Mouse (Mus musculus) heart, embryonic 13.5 days (tissue): Measurements from ENCODE around the gene Rtbdn. TPM values are rescaled to one million over a fixed set of nuclear protein-coding genes. Genes with fewer than 3 reads are reported as not detected.
A peak's percentile ranks its signal among the peaks of the same experiment; 100 is the strongest.

Source experiments
- ATAC-seq: fragments of 200-750 bp; cut with Nextera tagmentation; 2 replicates; pipeline ENCODE4 v1.8.0; 2017; ENCODE audit warnings: moderate TSS enrichment; ENCODE audit not compliant: insufficient number of reproducible peaks, low FRiP score, low TSS enrichment; ENCODE audit errors: extremely low read depth
- H3K27ac ChIP-seq: fragments of 300-500 bp; sonication (generic); replicated peaks from 2 replicates; pipeline ENCODE4 v1.5.1; 2015; ENCODE audit warnings: moderate library complexity, mild to moderate bottlenecking, inconsistent platforms
- H3K27me3 ChIP-seq: fragments of 300-500 bp; sonication (generic); replicated peaks from 2 replicates; pipeline ENCODE4 v1.6.1; 2015; ENCODE audit warnings: mild to moderate bottlenecking, inconsistent platforms
- H3K36me3 ChIP-seq: fragments of 300-500 bp; sonication (generic); 2 replicates; pipeline ENCODE4 v1.6.1; 2015; ENCODE audit warnings: mild to moderate bottlenecking, inconsistent platforms
- H3K4me1 ChIP-seq: fragments of 300-500 bp; sonication (generic); 2 replicates; pipeline ENCODE4 v1.6.1; 2015; ENCODE audit warnings: inconsistent platforms
- H3K4me2 ChIP-seq: fragments of 300-500 bp; sonication (generic); 2 replicates; pipeline ENCODE4 v1.6.1; 2015; ENCODE audit warnings: inconsistent platforms, mild to moderate bottlenecking, moderate library complexity
- H3K4me3 ChIP-seq: fragments of 300-500 bp; sonication (generic); 2 replicates; pipeline ENCODE4 v1.5.1; 2015; ENCODE audit warnings: moderate library complexity, mild to moderate bottlenecking, inconsistent platforms
- H3K9ac ChIP-seq: fragments of 300-500 bp; sonication (generic); 2 replicates; pipeline ENCODE4 v1.6.1; 2015; ENCODE audit warnings: inconsistent platforms, mild to moderate bottlenecking, moderate library complexity
- H3K9me3 ChIP-seq: fragments of 300-500 bp; sonication (generic); 2 replicates; pipeline ENCODE4 v1.6.1; 2016; ENCODE audit warnings: inconsistent platforms
- WGBS: fragments of 180-500 bp; shearing (Covaris S2); methylation state at CpG from one replicate; pipeline ENCODE4 v1.1.7; 2015; ENCODE audit warnings: mixed read lengths; 5-methylcytosine and 5-hydroxymethylcytosine counted together
- polyA plus RNA-seq: library from polyadenylated mRNA; unstranded; fragments of >200 nt; fragmentation: Nextera tagmentation; extraction: Ambion mirVana; gene quantifications from 2 replicates; pipeline ENCODE4 v1.2.1, GENCODE M21; 2015

Rtbdn gene
- polyA plus RNA-seq, 1 experiment from 2014 or later, result 0.17 TPM

DNA sequence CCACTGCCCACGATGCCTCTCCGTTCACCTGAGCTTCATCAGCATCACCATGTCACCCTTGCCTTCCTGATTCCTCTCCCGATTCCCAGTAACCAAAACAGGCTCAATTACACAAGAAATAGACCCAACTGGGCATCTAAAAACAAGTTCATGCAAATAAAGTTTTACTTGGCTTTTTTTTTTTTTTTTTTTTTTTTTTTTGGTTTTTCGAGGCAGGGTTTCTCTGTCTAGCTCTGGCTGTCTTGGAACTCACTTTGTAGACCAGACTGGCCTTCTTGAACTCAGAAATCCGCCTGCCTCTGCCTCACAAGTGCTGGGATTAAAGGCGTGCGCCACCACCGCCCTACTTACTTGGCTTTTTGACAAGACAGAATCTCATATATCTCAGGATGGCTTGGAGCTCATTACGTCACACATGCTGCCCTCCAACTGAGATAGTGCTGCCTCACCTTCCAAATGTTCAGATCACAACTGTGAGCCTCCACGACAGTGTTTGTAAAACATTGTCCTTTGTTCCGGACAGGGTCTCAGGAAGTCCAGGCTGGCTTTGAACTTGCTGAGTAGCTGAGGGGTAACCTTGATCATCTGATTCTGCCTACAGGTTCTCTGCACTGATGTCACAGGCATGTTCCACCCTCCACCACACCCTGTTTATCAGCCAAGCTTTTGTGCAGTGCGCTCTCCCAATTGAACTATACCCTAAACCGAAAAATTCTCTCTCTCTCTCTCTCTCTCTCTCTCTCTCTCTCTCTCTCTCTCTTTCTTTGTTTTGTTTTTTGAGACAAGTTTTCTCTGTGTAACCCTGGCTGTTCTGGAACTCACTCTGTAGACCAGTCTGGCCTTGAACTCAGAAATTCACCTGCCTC, 8.9 kb upstream of the Rtbdn start:
- ATAC-seq, result no peak

DNA sequence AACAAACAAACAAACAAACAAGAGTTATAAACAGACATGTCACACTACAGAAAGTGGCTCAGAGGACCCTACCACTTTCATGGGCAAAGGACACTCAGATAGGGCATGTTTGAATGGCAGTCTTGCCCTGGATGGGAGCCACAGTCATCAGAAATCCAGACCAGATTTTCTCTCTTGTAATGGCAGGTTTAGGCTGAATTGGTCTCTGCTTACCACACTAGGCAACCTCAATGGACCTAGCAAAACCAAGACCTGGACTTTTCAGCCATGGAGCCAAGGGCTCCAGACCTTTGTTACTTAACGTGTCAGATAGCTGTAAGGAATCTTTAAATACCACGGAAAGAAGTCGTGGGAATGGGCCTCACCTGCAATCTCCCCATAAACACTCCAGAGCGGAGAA, 3.1 kb upstream of the Rtbdn start:
- H3K4me2 ChIP-seq, result no peak overlapping the region
- H3K9me3 ChIP-seq, result no peaks in the 10 kb centered on the region
- no peak for ATAC-seq
- H3K27ac ChIP-seq, result no peak overlapping the region
- peaks cover 96% of the 10 kb centered on the region for H3K27me3 ChIP-seq
- H3K4me1 ChIP-seq, result peaks cover 19% of the 10 kb centered on the region
- 25% methylated on average over 4 of the region's 4 CpGs for WGBS
- H3K36me3 ChIP-seq, result no peaks in the 10 kb centered on the region
- H3K4me3 ChIP-seq, result no peak overlapping the region
- H3K9ac ChIP-seq, result no peak overlapping the region

More for the DNA sequence above, 8.9 kb upstream of the Rtbdn start:
- Histone ChIP-seq H3K27ac (no peak overlapping the region), H3K36me3 (no peaks in the 10 kb centered on the region), H3K4me2 (peak overlapping the region; percentile 73), H3K4me3 (peak overlapping the region; percentile 52), H3K4me1 (peaks cover 17% of the 10 kb centered on the region), H3K27me3 (peaks cover 92% of the 10 kb centered on the region), H3K9ac (no peak overlapping the region), H3K9me3 (no peaks in the 10 kb centered on the region)
- 58% methylated on average over 13 of the region's 13 CpGs for whole genome bisulfite sequencing

DNA sequence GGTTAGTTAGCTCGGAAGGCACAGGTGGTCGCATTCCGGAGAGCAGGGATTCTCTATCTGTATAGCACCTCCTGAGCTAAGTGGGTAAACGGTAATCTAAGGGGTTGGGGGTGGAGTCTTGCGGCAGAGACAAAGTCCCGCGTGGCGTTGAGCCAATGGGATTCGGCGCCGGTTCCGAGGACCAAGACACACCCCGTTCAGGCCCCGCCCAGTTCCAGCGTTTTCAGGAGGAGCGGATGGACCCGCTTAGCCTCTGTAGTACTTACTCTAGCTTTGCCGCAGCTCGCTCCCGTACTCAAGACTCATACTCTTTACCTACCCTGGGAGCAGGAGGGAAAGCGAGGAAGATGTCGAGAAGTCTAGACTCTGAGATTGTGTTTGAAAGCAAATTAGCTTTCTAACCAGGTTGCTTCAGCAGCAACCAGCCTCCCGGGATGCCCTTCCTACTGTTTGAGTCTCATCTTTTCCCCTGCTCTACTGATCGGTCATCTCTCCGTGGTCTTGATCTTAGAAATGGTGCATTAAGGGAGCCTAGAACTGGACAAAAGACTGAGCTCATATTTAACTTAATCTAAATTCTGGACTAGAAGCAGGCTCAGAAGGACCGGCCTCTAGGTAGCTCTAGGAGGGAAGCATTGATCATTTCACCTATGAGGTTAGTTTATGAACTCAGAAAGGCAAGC, 2.2 kb upstream of the Rtbdn start:
- Histone ChIP-seq H3K27ac (no peak overlapping the region), H3K36me3 (no peaks in the 10 kb centered on the region), H3K9ac (no peak overlapping the region), H3K4me2 (peak overlapping the region; percentile 12), H3K9me3 (no peaks in the 10 kb centered on the region), H3K4me3 (peak overlapping the region; percentile 6; the same call in 1 of the 2 replicates), H3K27me3 (peaks cover 92% of the 10 kb centered on the region), H3K4me1 (peaks cover 19% of the 10 kb centered on the region)
- peak; percentile 67 for ATAC-seq
- WGBS, result 4% methylated on average over 26 of the region's 26 CpGs

DNA sequence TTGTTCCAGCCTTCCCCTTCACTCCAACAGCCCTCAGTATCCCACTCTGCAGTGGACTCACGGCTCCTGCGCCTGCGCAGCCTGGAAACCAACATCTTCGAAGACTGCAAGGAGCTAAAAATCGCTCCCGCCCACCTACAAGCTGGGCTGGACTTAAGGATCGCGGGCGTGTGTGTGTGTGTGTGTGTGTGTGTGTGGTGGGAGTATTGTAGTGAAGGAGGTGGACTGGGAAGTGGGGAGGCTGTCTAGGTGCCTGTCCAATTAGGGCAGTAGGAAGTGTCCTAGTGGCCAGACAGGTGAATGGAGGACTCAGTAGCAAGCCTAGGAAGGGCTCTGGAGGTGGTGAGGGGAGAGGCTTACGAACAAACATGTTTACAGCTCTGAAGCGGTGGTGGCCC, 1.6 kb upstream of the Rtbdn start:
- Histone ChIP-seq H3K4me2 (peak overlapping the region; percentile 76), H3K27me3 (peaks cover 93% of the 10 kb centered on the region), H3K4me3 (peak overlapping the region; percentile 51), H3K9me3 (no peaks in the 10 kb centered on the region), H3K27ac (no peak overlapping the region), H3K36me3 (no peaks in the 10 kb centered on the region), H3K4me1 (peaks cover 19% of the 10 kb centered on the region), H3K9ac (no peak overlapping the region)
- ATAC-seq, result no peak
- WGBS, result 10% methylated on average over 11 of the region's 11 CpGs

DNA sequence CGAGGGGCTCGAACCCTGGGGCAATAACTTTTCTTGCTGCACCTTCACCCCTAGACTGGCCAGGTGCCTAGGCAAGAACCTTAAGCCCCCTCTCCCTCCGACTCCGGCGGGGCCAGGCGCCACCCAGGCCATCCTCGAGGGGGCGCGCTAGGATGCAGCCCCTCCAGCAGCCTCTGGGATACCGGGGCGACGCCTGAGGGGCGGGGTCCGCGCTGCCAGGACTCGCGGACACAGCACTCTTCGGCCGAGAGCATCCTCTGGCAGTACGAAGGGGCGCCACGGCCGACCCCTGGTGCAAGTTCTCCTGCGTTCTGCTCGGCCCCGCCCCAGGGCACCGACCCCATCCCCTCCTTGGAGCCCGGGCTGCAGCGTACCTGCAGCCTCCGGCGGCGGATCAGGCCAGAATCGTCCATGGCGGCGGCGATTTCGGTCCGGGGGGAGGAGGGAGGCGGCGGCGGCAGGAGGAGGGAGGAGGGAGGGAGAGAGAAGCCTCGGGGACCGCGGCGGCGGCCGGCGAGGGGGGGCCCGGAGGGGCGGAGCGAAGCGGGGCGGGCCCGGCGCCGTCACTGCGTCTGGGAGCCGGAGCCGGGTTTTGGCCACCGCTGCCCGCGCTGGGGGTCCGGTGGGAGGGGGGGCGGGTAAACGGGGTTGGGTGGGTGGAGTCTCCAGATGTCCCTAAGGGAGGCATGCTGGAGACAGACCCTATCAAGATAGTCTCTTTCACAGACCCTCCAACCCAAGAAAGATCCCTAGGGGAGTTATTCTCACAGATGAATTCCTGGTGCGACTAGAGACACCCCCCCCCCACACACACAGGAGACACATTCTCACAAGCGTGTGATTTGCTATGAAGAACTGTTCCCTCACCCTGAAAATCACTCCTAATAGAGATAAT, 911 bp upstream of the Rtbdn start:
- Histone ChIP-seq H3K4me3 (peak overlapping the region; percentile 51), H3K4me1 (peaks cover 19% of the 10 kb centered on the region), H3K27ac (no peak overlapping the region), H3K9ac (0 out of 2 replicates have a peak overlapping the region, but pooled peaks have one; percentile 54), H3K36me3 (no peaks in the 10 kb centered on the region), H3K27me3 (peaks cover 93% of the 10 kb centered on the region), H3K4me2 (peak overlapping the region; percentile 76), H3K9me3 (no peaks in the 10 kb centered on the region)
- no peak for ATAC-seq
- WGBS, result 1% methylated on average over 57 of the region's 67 CpGs

DNA sequence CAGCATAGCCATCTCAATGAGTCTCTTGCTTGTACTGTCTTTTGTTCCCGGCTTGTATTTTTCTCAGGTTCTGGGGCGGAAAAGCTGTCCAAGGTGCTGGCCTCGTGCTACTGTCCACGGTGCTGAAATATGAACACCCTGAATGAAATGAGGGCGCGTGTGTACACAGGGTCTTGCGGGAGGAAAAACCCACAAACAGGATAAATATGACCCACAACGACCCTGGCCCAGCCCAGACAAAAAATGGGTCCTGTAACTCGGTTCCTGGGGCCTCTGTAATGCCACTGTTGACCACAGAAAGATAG, 402 bp downstream of the Rtbdn start:
- no peak overlapping the region for H3K4me2 ChIP-seq
- ATAC-seq, result no peak
- H3K4me1 ChIP-seq, result peaks cover 19% of the 10 kb centered on the region
- no peaks in the 10 kb centered on the region for H3K36me3 ChIP-seq
- no peak overlapping the region for H3K9ac ChIP-seq
- H3K27me3 ChIP-seq, result peaks cover 94% of the 10 kb centered on the region
- no peak overlapping the region for H3K4me3 ChIP-seq
- H3K27ac ChIP-seq, result no peak overlapping the region
- no peaks in the 10 kb centered on the region for H3K9me3 ChIP-seq
- WGBS, result 14% methylated on average over 9 of the region's 9 CpGs

DNA sequence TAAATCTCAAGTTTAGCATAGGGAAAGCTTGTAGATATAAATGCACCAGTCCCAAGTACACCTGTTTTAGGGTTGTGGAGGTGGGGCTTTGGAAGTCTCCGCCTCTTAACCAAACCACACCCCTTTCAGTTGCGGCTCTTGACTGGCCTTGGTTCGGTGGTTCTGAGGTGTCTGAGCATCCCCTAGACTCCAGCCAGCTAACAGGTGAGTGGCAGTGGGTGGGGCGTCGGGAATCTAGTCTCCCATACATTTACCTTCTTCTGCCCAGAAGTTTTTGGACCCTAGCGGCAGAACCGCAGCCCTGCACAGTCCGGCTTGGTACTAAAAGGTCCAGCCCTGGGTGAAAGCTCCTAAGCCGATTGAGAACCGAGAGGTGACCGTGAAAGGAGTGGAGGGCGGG, 3.0 kb downstream of the Rtbdn start:
- peaks cover 21% of the 10 kb centered on the region for H3K4me1 ChIP-seq
- H3K9ac ChIP-seq, result no peak overlapping the region
- no peaks in the 10 kb centered on the region for H3K36me3 ChIP-seq
- no peak overlapping the region for H3K4me3 ChIP-seq
- 20% methylated on average over 12 of the region's 12 CpGs for WGBS
- no peak overlapping the region for H3K27ac ChIP-seq
- no peaks in the 10 kb centered on the region for H3K9me3 ChIP-seq
- no peak for ATAC-seq
- H3K4me2 ChIP-seq, result no peak overlapping the region
- H3K27me3 ChIP-seq, result peaks cover 89% of the 10 kb centered on the region

DNA sequence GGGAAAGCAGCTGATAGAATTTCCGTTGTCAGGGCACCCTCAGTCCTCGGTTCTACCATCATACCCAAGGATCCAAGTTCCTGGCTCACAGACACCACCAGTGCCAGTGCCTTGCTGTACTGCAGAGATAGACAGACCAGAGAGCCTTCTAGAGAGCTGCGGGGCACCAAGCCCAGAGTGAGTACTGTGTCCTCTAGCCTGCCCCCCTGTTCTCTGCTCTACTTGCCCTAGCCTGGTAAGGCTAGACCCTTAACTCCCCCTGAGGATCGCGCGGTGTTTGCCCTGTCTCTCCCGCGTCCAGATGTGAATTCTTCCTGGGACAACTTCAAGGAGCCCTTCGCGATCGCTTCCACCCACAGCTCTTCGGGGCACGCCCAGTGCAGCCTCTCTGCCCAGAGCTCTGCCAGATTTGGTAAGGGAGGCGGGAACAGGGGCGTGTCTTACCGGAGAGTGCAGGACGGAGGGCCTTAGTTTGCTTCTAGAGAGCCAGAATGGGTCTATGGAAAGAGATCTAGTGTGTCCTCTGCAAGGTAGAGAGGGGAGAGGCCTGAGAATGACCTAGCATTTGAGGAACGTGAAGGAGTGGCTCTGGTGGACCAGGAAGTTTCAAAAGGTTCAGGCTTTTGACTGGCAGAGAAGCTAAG, 5.9 kb downstream of the Rtbdn start:
- H3K9ac ChIP-seq, result peak overlapping the region; percentile 28; the same call in 1 of the 2 replicates
- H3K27me3 ChIP-seq, result peaks cover 59% of the 10 kb centered on the region
- H3K27ac ChIP-seq, result no peak overlapping the region
- peaks cover 20% of the 10 kb centered on the region for H3K36me3 ChIP-seq
- ATAC-seq, result no peak
- H3K4me2 ChIP-seq, result peak overlapping the region; percentile 53
- no peaks in the 10 kb centered on the region for H3K9me3 ChIP-seq
- peak overlapping the region; percentile 17 for H3K4me3 ChIP-seq
- 7% methylated on average over 18 of the region's 18 CpGs for WGBS
- H3K4me1 ChIP-seq, result peaks cover 8% of the 10 kb centered on the region; the same call in 1 of the 2 replicates

DNA sequence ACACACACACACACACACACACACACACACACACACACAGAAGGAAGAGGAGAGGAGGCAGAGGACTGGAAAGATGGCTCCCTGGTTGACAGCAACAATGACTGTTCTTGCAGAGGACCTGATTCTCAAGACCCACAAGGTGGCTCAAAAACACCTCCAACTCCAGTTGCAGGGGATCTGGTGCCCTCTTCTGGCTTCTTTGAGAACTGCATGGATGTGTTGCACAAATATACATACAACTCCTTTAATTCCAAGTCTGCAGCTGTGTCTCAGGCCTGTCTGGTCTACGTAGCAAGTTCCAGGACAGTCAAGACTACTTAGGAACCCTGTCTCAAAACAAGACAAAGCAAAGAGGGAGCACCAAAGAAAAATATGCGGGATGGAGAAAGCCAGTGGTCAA, 10.0 kb downstream of the Rtbdn start:
- H3K4me2 ChIP-seq, result no peak overlapping the region
- peaks cover 22% of the 10 kb centered on the region for H3K27me3 ChIP-seq
- peaks cover 50% of the 10 kb centered on the region for H3K36me3 ChIP-seq
- H3K4me1 ChIP-seq, result peaks cover 8% of the 10 kb centered on the region; the same call in 1 of the 2 replicates
- 52% methylated on average over 2 of the region's 2 CpGs for WGBS
- H3K9me3 ChIP-seq, result no peaks in the 10 kb centered on the region
- no peak overlapping the region for H3K9ac ChIP-seq
- ATAC-seq, result no peak
- no peak overlapping the region for H3K4me3 ChIP-seq
- no peak overlapping the region for H3K27ac ChIP-seq

DNA sequence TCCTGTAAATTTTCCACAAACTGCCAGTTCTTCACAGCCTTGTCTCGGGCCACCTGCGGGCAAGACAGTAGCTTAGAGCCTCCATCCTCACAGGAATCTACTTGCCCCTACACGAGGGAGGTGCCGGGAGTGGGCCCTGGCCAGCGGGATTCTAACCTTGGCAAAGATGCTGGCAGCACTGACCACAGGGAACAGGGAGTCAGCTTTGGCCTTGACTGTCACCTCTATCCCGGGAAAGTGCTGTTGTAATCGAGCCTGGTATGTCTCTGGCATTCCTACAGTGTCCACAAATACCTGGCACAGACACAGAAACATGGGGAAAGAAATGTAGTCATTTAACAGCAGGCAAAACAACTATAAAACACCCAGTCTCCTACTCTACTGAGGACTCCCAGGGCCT, 13.0 kb downstream of the Rtbdn start:
- H3K36me3 ChIP-seq, result peaks cover 61% of the 10 kb centered on the region

DNA sequence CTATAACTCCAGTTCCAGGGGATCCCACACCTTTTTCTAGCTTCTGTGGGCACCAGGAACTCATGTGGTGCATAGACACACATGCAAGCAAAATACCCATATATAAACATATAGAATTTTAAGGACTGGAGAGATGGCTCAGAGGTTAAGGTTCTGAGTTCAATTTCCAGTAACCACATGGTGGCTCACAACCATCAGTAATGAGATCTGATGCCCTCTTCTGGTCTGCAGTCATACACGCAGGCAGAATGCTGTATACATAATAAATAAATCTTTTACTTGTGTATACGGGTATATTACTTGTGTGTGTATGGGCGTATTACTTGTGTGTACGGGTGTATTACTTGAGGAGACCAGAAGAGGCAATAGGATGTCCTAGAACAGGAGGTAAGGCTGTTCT, 17.2 kb downstream of the Rtbdn start:
- Histone ChIP-seq H3K9me3 (no peaks in the 10 kb centered on the region), H3K36me3 (peaks cover 29% of the 10 kb centered on the region), H3K9ac (no peak overlapping the region), H3K27me3 (no peaks in the 10 kb centered on the region), H3K4me1 (peaks cover 35% of the 10 kb centered on the region), H3K4me3 (no peak overlapping the region), H3K4me2 (no peak overlapping the region), H3K27ac (no peak overlapping the region)
- 85% methylated on average over 4 of the region's 4 CpGs for WGBS
- ATAC-seq, result no peak

More for the DNA sequence above, 13.0 kb downstream of the Rtbdn start:
- ATAC-seq, result no peak
- no peak overlapping the region for H3K9ac ChIP-seq
- H3K4me1 ChIP-seq, result peaks cover 2% of the 10 kb centered on the region
- no peak overlapping the region for H3K27ac ChIP-seq
- no peak overlapping the region for H3K4me3 ChIP-seq
- H3K9me3 ChIP-seq, result no peaks in the 10 kb centered on the region
- no peak overlapping the region for H3K4me2 ChIP-seq
- WGBS, result 75% methylated on average over 7 of the region's 7 CpGs
- H3K27me3 ChIP-seq, result no peaks in the 10 kb centered on the region
